Mouse (Mus musculus): ENCODE measurements at regions not wholly inside any gene's neighbourhood (a gene's known extent, or its start where the extent isn't known, plus 50 kb on each side); places are given as distances from the start of the nearest gene placed in this dataset.

DNA sequence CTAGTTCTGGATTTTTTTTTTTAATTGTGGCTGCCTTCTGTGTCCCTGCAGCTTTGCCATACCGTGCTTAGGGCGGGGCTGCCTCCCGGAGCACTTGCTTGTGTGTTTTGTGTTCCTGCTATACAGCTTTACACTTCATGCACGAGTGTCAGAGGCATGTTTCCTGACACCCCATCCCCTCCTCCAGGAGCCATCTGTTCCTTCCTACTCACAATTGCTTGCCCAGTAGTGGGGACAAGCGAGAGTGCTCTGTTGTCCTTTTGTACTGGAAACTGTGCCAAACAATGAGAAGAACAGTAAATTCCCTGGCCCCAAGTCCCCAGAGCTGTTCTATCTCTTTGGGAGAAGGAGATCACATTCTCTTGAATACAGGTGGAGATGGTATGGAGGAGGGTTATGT is 53.5 kb downstream of the Csf2 start:
- ATAC-seq (replicated peaks; ENCODE audit: low read depth, poor library complexity, severe bottlenecking): no peak

- no peak for ATAC-seq (replicated peaks; ENCODE audit: low read depth, poor library complexity, severe bottlenecking)
Measured at GRCm38 (mm10) chr11:54194733-54195132, 54.7 kb downstream of the Csf2 start.

DNA sequence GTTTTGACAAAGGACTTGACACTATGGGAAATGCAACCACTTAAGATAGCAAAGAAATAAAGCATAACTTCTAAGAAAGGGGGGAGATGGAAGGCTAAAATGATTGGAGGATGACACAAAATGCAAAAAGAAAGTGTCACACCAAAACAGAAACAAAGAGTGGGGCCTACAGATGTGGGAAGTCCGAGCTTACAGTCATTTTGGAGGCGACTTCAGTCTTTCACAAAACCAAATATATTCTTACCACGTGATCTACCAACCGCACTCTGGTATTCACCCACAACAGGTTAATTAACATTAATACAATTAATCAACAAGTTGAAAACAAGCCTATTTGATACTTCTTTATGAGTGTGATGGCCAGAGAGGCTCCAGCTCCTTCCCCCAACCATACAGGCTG is 57.2 kb downstream of the Csf2 start:
- ATAC-seq (replicated peaks; ENCODE audit: low read depth, poor library complexity, severe bottlenecking): no peak

DNA sequence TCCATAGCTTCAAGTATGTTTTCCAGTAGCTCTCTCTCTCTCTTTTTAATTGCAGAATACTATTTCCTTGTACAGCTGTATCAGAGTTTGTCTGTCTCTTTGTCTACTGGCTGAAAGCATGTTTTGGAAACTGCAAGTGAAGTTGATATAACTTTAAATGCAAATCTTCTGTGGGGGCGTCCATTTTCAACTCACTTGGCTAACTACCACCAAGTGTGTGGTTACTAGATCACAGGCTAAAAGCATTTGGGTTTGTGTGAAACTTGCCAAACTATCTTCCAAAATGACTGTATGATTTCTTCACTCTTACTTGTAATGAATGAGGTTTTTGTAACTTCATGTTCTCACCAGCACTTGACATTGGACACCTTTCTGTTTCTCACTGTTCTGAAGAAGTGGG is 61.6 kb downstream of the Csf2 start:
- no peak for ATAC-seq (replicated peaks; ENCODE audit: low read depth, poor library complexity, severe bottlenecking)

- no peak for ATAC-seq (replicated peaks; ENCODE audit: low read depth, poor library complexity, severe bottlenecking)
Measured at GRCm38 (mm10) chr11:54187377-54187776, 62.1 kb downstream of the Csf2 start.

DNA sequence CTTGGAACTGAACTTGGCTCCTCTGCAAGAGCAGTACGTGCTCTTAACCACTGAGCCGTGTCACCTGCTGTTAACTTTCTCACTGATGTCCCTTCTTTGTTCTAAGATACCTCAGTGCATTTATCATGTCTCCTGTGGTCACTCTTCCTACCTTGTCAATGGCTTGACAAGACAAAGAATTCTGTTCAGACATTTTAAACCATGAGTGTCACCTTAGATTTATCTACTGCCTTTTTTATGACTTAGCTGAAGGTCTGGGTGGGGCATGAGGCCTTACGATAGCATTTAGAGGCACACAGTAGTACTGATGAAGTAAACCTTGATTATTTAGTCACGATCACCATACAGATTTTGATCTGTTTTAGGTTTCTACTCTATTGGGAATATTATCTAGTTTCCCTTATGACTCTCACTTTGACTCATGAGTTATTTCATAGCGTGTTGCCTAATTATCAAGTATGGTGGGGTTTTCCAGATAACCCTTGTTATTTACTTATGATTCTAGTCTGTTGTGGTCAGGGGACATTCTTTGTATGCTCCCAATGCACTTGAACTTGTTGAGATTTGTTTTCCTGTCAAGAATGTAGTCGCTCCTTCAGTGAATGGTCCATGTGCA is 63.6 kb downstream of the Csf2 start:
- no peak for ATAC-seq (replicated peaks; ENCODE audit: low read depth, poor library complexity, severe bottlenecking)

GRCm38 (mm10) chr11:54181696-54182323 is 67.7 kb downstream of the Csf2 start:
- peak; percentile 80 for ATAC-seq (replicated peaks; ENCODE audit: low read depth, poor library complexity, severe bottlenecking)

All from common myeloid progenitor, adult 5-6 weeks (primary cell).